Mouse (Mus musculus) embryonic fibroblast, embryonic 13.5 days (primary cell): ENCODE data around the gene Upf2.

Source experiments
- CTCF ChIP-seq: IDR thresholded peaks from 2 replicates; pipeline ENCODE4 v1.5.1; 2011; ENCODE audit warnings: mild to moderate bottlenecking, control low read depth, low read length, moderate library complexity, borderline replicate concordance; ENCODE audit not compliant: insufficient read depth
- POLR2A ChIP-seq: IDR thresholded peaks from 2 replicates; pipeline ENCODE4 v1.6.1; 2011; ENCODE audit warnings: low read depth, mild to moderate bottlenecking, control low read depth, low read length, moderate library complexity

DNA sequence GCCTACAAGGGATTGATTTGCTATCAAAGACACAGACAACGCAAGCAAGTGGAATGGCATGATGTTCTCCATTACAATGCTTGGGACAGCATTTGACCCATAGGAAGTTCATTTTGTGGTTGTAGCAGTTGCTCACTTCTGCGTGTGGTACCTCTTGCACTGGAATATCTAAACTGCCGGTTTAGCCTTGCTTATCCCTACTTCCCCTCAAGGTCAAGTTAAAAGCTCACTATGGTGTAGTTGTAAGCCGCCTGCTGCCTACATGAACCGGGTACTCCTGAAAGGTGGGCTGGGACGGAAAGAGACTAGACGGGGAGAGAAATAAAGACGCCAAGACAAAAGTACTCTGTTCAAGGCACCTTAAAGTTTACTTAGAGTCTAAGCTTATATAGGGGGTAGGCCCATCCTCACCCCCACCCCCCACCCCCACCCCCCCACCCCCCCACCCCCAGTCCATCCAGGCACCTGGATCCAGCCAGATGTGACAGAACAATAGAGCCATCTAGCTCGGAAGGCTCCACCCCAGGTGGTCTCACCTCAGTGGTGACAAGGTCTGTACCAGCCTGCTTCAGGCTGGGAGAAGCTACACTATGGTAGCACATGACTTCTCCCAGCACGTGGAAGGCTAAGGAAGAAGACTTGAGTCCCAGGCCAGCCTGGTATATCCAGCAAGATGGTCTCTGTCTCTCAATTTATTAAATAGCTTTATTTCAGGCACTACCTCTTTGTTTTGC, 109.0 kb downstream of the Upf2 start:
- no peak for TF ChIP-seq CTCF
- no peak for TF ChIP-seq POLR2A
